Mouse (Mus musculus) telencephalon, adult 2 months (tissue): Measurements from ENCODE around the gene Tmem43.

Experiments
- DNase-seq: peaks from one replicate; pipeline ENCODE4 v3.0.0-alpha.2; 2011; ENCODE audit warnings: low read depth, low spot score

Tmem43 gene

GRCm38 (mm10) chr6:91533771-91534170 lies 60.3 kb downstream of the Tmem43 start:
- no peak for DNase-seq

- no peak for DNase-seq
These were observed 60.8 kb downstream of the Tmem43 start for GRCm38 (mm10) chr6:91534268-91534667.

- no peak for DNase-seq
These were observed 61.7 kb downstream of the Tmem43 start for GRCm38 (mm10) chr6:91535231-91535630.

GRCm38 (mm10) chr6:91536047-91536765 lies 62.7 kb downstream of the Tmem43 start:
- no peak for DNase-seq
